Mouse (Mus musculus): ENCODE measurements around the gene Gale. TPM values are rescaled to one million over a fixed set of nuclear protein-coding genes. Genes with fewer than 3 reads are reported as not detected.

The Gale gene
- polyA plus RNA-seq, 1 experiment from 2014 or later = 39.2 TPM

- Histone ChIP-seq H3K9me3 (replicated peaks) (0 out of 2 replicates have a peak, but pooled peaks cover 2% of the 10 kb centered on the region), H3K27me3 (ENCODE audit: low read depth, poor library complexity, severe bottlenecking) (no peaks in the 10 kb centered on the region), H3K4me3 (no peak overlapping the region), H3K4me1 (peaks cover 20% of the 10 kb centered on the region), H3K36me3 (peaks cover 22% of the 10 kb centered on the region), H3K27ac (no peak overlapping the region)
- WGBS = 95% methylated on average over 8 of the region's 8 CpGs
- no peak for DNase-seq (ENCODE audit: low spot score)
Observed at GRCm38 (mm10) chr4:135948142-135948541, 15.4 kb upstream of the Gale start.

GRCm38 (mm10) chr4:135949475-135949874 lies 14.1 kb upstream of the Gale start:
- 92% methylated on average over 10 of the region's 10 CpGs for WGBS
- Histone ChIP-seq H3K27me3 (ENCODE audit: low read depth, poor library complexity, severe bottlenecking) (no peaks in the 10 kb centered on the region), H3K27ac (no peak overlapping the region), H3K9me3 (replicated peaks) (0 out of 2 replicates have a peak, but pooled peaks cover 2% of the 10 kb centered on the region), H3K36me3 (peaks cover 24% of the 10 kb centered on the region), H3K4me1 (peaks cover 20% of the 10 kb centered on the region), H3K4me3 (no peak overlapping the region)
- no peak for DNase-seq (ENCODE audit: low spot score)

- WGBS = 76% methylated on average over 6 of the region's 6 CpGs
- Histone ChIP-seq H3K27ac (no peak overlapping the region), H3K27me3 (ENCODE audit: low read depth, poor library complexity, severe bottlenecking) (no peaks in the 10 kb centered on the region), H3K9me3 (replicated peaks) (0 out of 2 replicates have a peak, but pooled peaks cover 2% of the 10 kb centered on the region), H3K4me1 (peaks cover 20% of the 10 kb centered on the region), H3K4me3 (no peak overlapping the region), H3K36me3 (peaks cover 27% of the 10 kb centered on the region)
- DNase-seq (ENCODE audit: low spot score) = no peak
Observed at GRCm38 (mm10) chr4:135949911-135950310, 13.6 kb upstream of the Gale start.

- no peaks in the 10 kb centered on the region for H3K27me3 ChIP-seq (ENCODE audit: low read depth, poor library complexity, severe bottlenecking)
- WGBS = 94% methylated on average over 6 of the region's 6 CpGs
- no peak overlapping the region for H3K27ac ChIP-seq
- H3K9me3 ChIP-seq (replicated peaks) = 0 out of 2 replicates have a peak, but pooled peaks cover 2% of the 10 kb centered on the region
- peaks cover 31% of the 10 kb centered on the region for H3K36me3 ChIP-seq
- DNase-seq (ENCODE audit: low spot score) = no peak
- H3K4me1 ChIP-seq = peaks cover 20% of the 10 kb centered on the region
- no peak overlapping the region for H3K4me3 ChIP-seq
Observed at GRCm38 (mm10) chr4:135950365-135950764, 13.2 kb upstream of the Gale start.

- Histone ChIP-seq H3K36me3 (peaks cover 42% of the 10 kb centered on the region), H3K27me3 (ENCODE audit: low read depth, poor library complexity, severe bottlenecking) (no peaks in the 10 kb centered on the region), H3K4me1 (peaks cover 12% of the 10 kb centered on the region), H3K27ac (no peak overlapping the region), H3K9me3 (replicated peaks) (0 out of 2 replicates have a peak, but pooled peaks cover 2% of the 10 kb centered on the region), H3K4me3 (no peak overlapping the region)
- 95% methylated on average over 3 of the region's 3 CpGs for WGBS
- DNase-seq (ENCODE audit: low spot score) = no peak
Observed at GRCm38 (mm10) chr4:135951505-135951904, 12.0 kb upstream of the Gale start.

GRCm38 (mm10) chr4:135953179-135953578 lies 10.3 kb upstream of the Gale start:
- no peak overlapping the region for H3K4me3 ChIP-seq
- 0 out of 2 replicates have a peak, but pooled peaks cover 2% of the 10 kb centered on the region for H3K9me3 ChIP-seq (replicated peaks)
- 93% methylated on average over 3 of the region's 3 CpGs for WGBS
- DNase-seq (ENCODE audit: low spot score) = no peak
- H3K27ac ChIP-seq = no peak overlapping the region
- peaks cover 5% of the 10 kb centered on the region; the same call in 1 of the 2 replicates for H3K4me1 ChIP-seq
- H3K27me3 ChIP-seq (ENCODE audit: low read depth, poor library complexity, severe bottlenecking) = no peaks in the 10 kb centered on the region
- H3K36me3 ChIP-seq = peaks cover 53% of the 10 kb centered on the region

- no peak overlapping the region for H3K27ac ChIP-seq
- H3K4me3 ChIP-seq = no peak overlapping the region
- H3K4me1 ChIP-seq = peaks cover 8% of the 10 kb centered on the region; the same call in 1 of the 2 replicates
- DNase-seq (ENCODE audit: low spot score) = peak; percentile 84
- 21% methylated on average over 2 of the region's 2 CpGs for WGBS
- H3K27me3 ChIP-seq (ENCODE audit: low read depth, poor library complexity, severe bottlenecking) = no peaks in the 10 kb centered on the region
- peaks cover 63% of the 10 kb centered on the region for H3K36me3 ChIP-seq
- H3K9me3 ChIP-seq (replicated peaks) = 0 out of 2 replicates have a peak, but pooled peaks cover 2% of the 10 kb centered on the region
Observed at GRCm38 (mm10) chr4:135954241-135954640, 9.3 kb upstream of the Gale start.

- no peaks in the 10 kb centered on the region for H3K27me3 ChIP-seq (ENCODE audit: low read depth, poor library complexity, severe bottlenecking)
- peaks cover 78% of the 10 kb centered on the region for H3K36me3 ChIP-seq
- 87% methylated on average over 9 of the region's 9 CpGs for WGBS
- 0 out of 2 replicates have a peak, but pooled peaks cover 4% of the 10 kb centered on the region for H3K4me1 ChIP-seq
- no peak overlapping the region for H3K27ac ChIP-seq
- no peak for DNase-seq (ENCODE audit: low spot score)
- H3K4me3 ChIP-seq = no peak overlapping the region
- H3K9me3 ChIP-seq (replicated peaks) = 0 out of 2 replicates have a peak, but pooled peaks cover 2% of the 10 kb centered on the region
Observed at GRCm38 (mm10) chr4:135955886-135956285, 7.6 kb upstream of the Gale start.

- DNase-seq (ENCODE audit: low spot score) = no peak
- Histone ChIP-seq H3K9me3 (replicated peaks) (no peaks in the 10 kb centered on the region), H3K27ac (no peak overlapping the region), H3K36me3 (peaks cover 68% of the 10 kb centered on the region), H3K4me1 (peaks cover 13% of the 10 kb centered on the region; the same call in 1 of the 2 replicates), H3K4me3 (no peak overlapping the region), H3K27me3 (ENCODE audit: low read depth, poor library complexity, severe bottlenecking) (no peaks in the 10 kb centered on the region)
- 66% methylated on average over 8 of the region's 8 CpGs for WGBS
Observed at GRCm38 (mm10) chr4:135958354-135958753, 5.2 kb upstream of the Gale start.

GRCm38 (mm10) chr4:135960717-135961116 lies 2.8 kb upstream of the Gale start:
- Histone ChIP-seq H3K27ac (no peak overlapping the region), H3K4me1 (peaks cover 30% of the 10 kb centered on the region), H3K36me3 (peaks cover 67% of the 10 kb centered on the region), H3K4me3 (no peak overlapping the region), H3K9me3 (replicated peaks) (no peaks in the 10 kb centered on the region), H3K27me3 (ENCODE audit: low read depth, poor library complexity, severe bottlenecking) (peaks cover 5% of the 10 kb centered on the region; the same call in 1 of the 2 replicates)
- peak; percentile 89 for DNase-seq (ENCODE audit: low spot score)
- WGBS = 25% methylated on average over 5 of the region's 5 CpGs

GRCm38 (mm10) chr4:135961709-135962108 lies 1.8 kb upstream of the Gale start:
- no peak overlapping the region for H3K4me3 ChIP-seq
- H3K27me3 ChIP-seq (ENCODE audit: low read depth, poor library complexity, severe bottlenecking) = peaks cover 5% of the 10 kb centered on the region; the same call in 1 of the 2 replicates
- no peak for DNase-seq (ENCODE audit: low spot score)
- H3K27ac ChIP-seq = no peak overlapping the region
- H3K9me3 ChIP-seq (replicated peaks) = no peaks in the 10 kb centered on the region
- 92% methylated on average over 5 of the region's 5 CpGs for WGBS
- peaks cover 67% of the 10 kb centered on the region for H3K36me3 ChIP-seq
- H3K4me1 ChIP-seq = peaks cover 30% of the 10 kb centered on the region

- Histone ChIP-seq H3K4me1 (peaks cover 30% of the 10 kb centered on the region), H3K4me3 (no peak overlapping the region), H3K9me3 (replicated peaks) (no peaks in the 10 kb centered on the region), H3K36me3 (peaks cover 71% of the 10 kb centered on the region), H3K27me3 (ENCODE audit: low read depth, poor library complexity, severe bottlenecking) (peaks cover 5% of the 10 kb centered on the region; the same call in 1 of the 2 replicates), H3K27ac (no peak overlapping the region)
- no peak for DNase-seq (ENCODE audit: low spot score)
- WGBS = 91% methylated on average over 7 of the region's 7 CpGs
Observed at GRCm38 (mm10) chr4:135962198-135962597, 1.3 kb upstream of the Gale start.

GRCm38 (mm10) chr4:135962946-135963345 lies 581 bp upstream of the Gale start:
- no peak for DNase-seq (ENCODE audit: low spot score)
- Histone ChIP-seq H3K4me1 (peaks cover 30% of the 10 kb centered on the region), H3K4me3 (peak overlapping the region; percentile 70), H3K36me3 (peaks cover 73% of the 10 kb centered on the region), H3K27ac (peak overlapping the region; percentile 90), H3K9me3 (replicated peaks) (no peaks in the 10 kb centered on the region), H3K27me3 (ENCODE audit: low read depth, poor library complexity, severe bottlenecking) (peaks cover 5% of the 10 kb centered on the region; the same call in 1 of the 2 replicates)
- 8% methylated on average over 15 of the region's 15 CpGs for WGBS

Measured in limb, embryonic 10.5 days (tissue).